10 mouse cellular contexts compared by ENCODE assay signal in the genomic region with DNA sequence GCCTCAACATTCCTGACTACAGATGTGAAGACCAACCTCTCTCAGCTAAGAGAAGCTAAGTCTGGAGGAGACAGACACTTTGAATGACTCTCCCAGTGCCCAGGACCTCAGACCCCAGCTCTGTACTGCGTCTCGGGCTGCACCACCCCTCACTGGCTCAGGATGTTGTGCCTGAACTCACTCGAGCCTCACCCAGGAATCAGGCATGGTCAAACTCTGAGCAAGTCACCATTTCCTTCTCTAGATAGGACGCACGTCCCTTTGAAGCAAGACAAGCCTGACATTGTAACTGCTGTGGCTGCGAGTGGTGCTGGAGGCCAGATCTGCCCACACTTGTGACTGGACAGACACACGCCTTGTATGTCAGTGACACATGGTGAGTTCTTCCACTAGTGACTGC.
DNase-seq lines count a peak whose midpoint lies in the region; ATAC-seq and TF ChIP-seq lines count a peak whose summit lies in the region.
"Had no signal": no experiment of that assay in that cellular context is flagged by ENCODE, and none has a peak within 500 bp of the region (broad histone marks: within the 10 kb centered on the region; RNA-seq: fewer than 3 reads in every experiment).

No protein-coding gene starts in this region.

- H3K27me3 ChIP-seq in midbrain, embryonic 12.5 days: no peaks in the 10 kb centered on the region
- no peaks in the 10 kb centered on the region for H3K27me3 ChIP-seq in midbrain, embryonic 10.5 days (ENCODE audit: low read depth, poor library complexity, severe bottlenecking)
- no peaks in the 10 kb centered on the region for H3K27me3 ChIP-seq in forebrain, embryonic 15.5 days
- no peaks in the 10 kb centered on the region for H3K27me3 ChIP-seq in hindbrain, postnatal 0 days (ENCODE audit: insufficient read depth, low read length)
- no peaks in the 10 kb centered on the region for H3K27me3 ChIP-seq in stomach, embryonic 16.5 days (ENCODE audit: control insufficient read depth, insufficient read depth, low read length)

- no peaks in the 10 kb centered on the region for H3K36me3 ChIP-seq in midbrain, embryonic 12.5 days
- H3K36me3 ChIP-seq in midbrain, embryonic 10.5 days: no peaks in the 10 kb centered on the region
- no peaks in the 10 kb centered on the region for H3K36me3 ChIP-seq in forebrain, embryonic 15.5 days
- H3K36me3 ChIP-seq in hindbrain, postnatal 0 days (ENCODE audit: insufficient read depth, low read length): no peaks in the 10 kb centered on the region
- no peaks in the 10 kb centered on the region for H3K36me3 ChIP-seq in stomach, embryonic 16.5 days (ENCODE audit: control insufficient read depth, insufficient read depth, low read length)

- ATAC-seq in midbrain, embryonic 12.5 days (ENCODE audit: low FRiP score, low read depth): 0 out of 2 replicates have a peak, but pooled peaks have one; percentile 27
- ATAC-seq in forebrain, embryonic 15.5 days (replicated peaks): no peak; the same call in 1 of the 2 replicates
- no peak for ATAC-seq in hindbrain, postnatal 0 days
- peak; percentile 27; the same call in 1 of the 2 replicates for ATAC-seq in stomach, embryonic 16.5 days (ENCODE audit: insufficient read depth, low FRiP score)
- ATAC-seq in erythroid progenitor cell, adult 5-6 weeks (replicated peaks; ENCODE audit: low FRiP score, poor library complexity, severe bottlenecking): no peak

- no peak overlapping the region for H3K4me3 ChIP-seq in midbrain, embryonic 12.5 days
- H3K4me3 ChIP-seq in midbrain, embryonic 10.5 days: no peak overlapping the region
- no peak overlapping the region for H3K4me3 ChIP-seq in forebrain, embryonic 15.5 days
- no peak overlapping the region for H3K4me3 ChIP-seq in hindbrain, postnatal 0 days (ENCODE audit: low read length)
- H3K4me3 ChIP-seq in stomach, embryonic 16.5 days (replicated peaks; ENCODE audit: low read length): no peak overlapping the region

- 77% methylated on average over 7 of the region's 7 CpGs for WGBS in midbrain, embryonic 12.5 days
- 76% methylated on average over 7 of the region's 7 CpGs for WGBS in midbrain, embryonic 10.5 days
- 70% methylated on average over 7 of the region's 7 CpGs for WGBS in forebrain, embryonic 15.5 days
- WGBS in hindbrain, postnatal 0 days: 74% methylated on average over 7 of the region's 7 CpGs
- 74% methylated on average over 7 of the region's 7 CpGs for WGBS in stomach, embryonic 16.5 days

- H3K27ac ChIP-seq in midbrain, embryonic 12.5 days (replicated peaks): no peak overlapping the region
- H3K27ac ChIP-seq in midbrain, embryonic 10.5 days (replicated peaks): no peak overlapping the region; the same call in 1 of the 2 replicates
- H3K27ac ChIP-seq in forebrain, embryonic 15.5 days (replicated peaks): peak overlapping the region; percentile 69
- peak overlapping the region; percentile 59; the same call in 1 of the 2 replicates for H3K27ac ChIP-seq in hindbrain, postnatal 0 days
- peak overlapping the region; percentile 43; the same call in 1 of the 2 replicates for H3K27ac ChIP-seq in stomach, embryonic 16.5 days (ENCODE audit: low read length)

- peaks cover 16% of the 10 kb centered on the region for H3K4me1 ChIP-seq in midbrain, embryonic 12.5 days
- H3K4me1 ChIP-seq in midbrain, embryonic 10.5 days: peaks cover 12% of the 10 kb centered on the region
- peaks cover 14% of the 10 kb centered on the region for H3K4me1 ChIP-seq in forebrain, embryonic 15.5 days
- peaks cover 7% of the 10 kb centered on the region for H3K4me1 ChIP-seq in hindbrain, postnatal 0 days (ENCODE audit: insufficient read depth, low read length)
- no peaks in the 10 kb centered on the region for H3K4me1 ChIP-seq in stomach, embryonic 16.5 days (ENCODE audit: control insufficient read depth, insufficient read depth, low read length)

- H3K4me2 ChIP-seq in midbrain, embryonic 12.5 days (replicated peaks): no peak overlapping the region
- no peak overlapping the region for H3K4me2 ChIP-seq in forebrain, embryonic 15.5 days (replicated peaks)
- H3K4me2 ChIP-seq in hindbrain, postnatal 0 days (ENCODE audit: low read depth, low read length): no peak overlapping the region
- no peak overlapping the region for H3K4me2 ChIP-seq in stomach, embryonic 16.5 days (ENCODE audit: low read depth, low read length)

- no peaks in the 10 kb centered on the region for H3K9me3 ChIP-seq in midbrain, embryonic 12.5 days
- no peaks in the 10 kb centered on the region for H3K9me3 ChIP-seq in midbrain, embryonic 10.5 days (replicated peaks)
- no peaks in the 10 kb centered on the region for H3K9me3 ChIP-seq in forebrain, embryonic 15.5 days
- H3K9me3 ChIP-seq in hindbrain, postnatal 0 days (ENCODE audit: low read length): no peaks in the 10 kb centered on the region
- no peaks in the 10 kb centered on the region for H3K9me3 ChIP-seq in stomach, embryonic 16.5 days (replicated peaks; ENCODE audit: control insufficient read depth, low read length)

- no peak for DNase-seq in midbrain, embryonic 10.5 days (ENCODE audit: low spot score)
- no peak for DNase-seq in hindbrain, postnatal 0 days (ENCODE audit: low spot score)
- no peak for DNase-seq in lung, postnatal 25 days (ENCODE audit: low spot score)
- DNase-seq: kidney, adult 9 months; lung, adult 2 months; thymus, postnatal 4 days had no signal

- H3K9ac ChIP-seq in midbrain, embryonic 12.5 days (replicated peaks): no peak overlapping the region
- no peak overlapping the region for H3K9ac ChIP-seq in forebrain, embryonic 15.5 days (replicated peaks)
- H3K9ac ChIP-seq in hindbrain, postnatal 0 days (replicated peaks; ENCODE audit: low read length): no peak overlapping the region
- no peak overlapping the region for H3K9ac ChIP-seq in stomach, embryonic 16.5 days (ENCODE audit: low read length)

- TF ChIP-seq CTCF in hindbrain, postnatal 0 days (IDR thresholded peaks at IDR 0.05; ENCODE audit: low read depth): no peak

Comparison
In these comparisons a context has a peak if more than half of its experiments do, and no peak if none do; other contexts are left out.
1. ATAC-seq: peak in midbrain, embryonic 12.5 days (single experiment) and stomach, embryonic 16.5 days (single experiment); none in forebrain, embryonic 15.5 days (single experiment), hindbrain, postnatal 0 days (single experiment) and erythroid progenitor cell, adult 5-6 weeks (single experiment).
2. H3K27ac ChIP-seq: peak in forebrain, embryonic 15.5 days (single experiment), hindbrain, postnatal 0 days (single experiment) and stomach, embryonic 16.5 days (single experiment); none in midbrain, embryonic 12.5 days (single experiment) and midbrain, embryonic 10.5 days (single experiment).